Mouse (Mus musculus): ENCODE results near the gene Usp3.

The Usp3 gene

DNA sequence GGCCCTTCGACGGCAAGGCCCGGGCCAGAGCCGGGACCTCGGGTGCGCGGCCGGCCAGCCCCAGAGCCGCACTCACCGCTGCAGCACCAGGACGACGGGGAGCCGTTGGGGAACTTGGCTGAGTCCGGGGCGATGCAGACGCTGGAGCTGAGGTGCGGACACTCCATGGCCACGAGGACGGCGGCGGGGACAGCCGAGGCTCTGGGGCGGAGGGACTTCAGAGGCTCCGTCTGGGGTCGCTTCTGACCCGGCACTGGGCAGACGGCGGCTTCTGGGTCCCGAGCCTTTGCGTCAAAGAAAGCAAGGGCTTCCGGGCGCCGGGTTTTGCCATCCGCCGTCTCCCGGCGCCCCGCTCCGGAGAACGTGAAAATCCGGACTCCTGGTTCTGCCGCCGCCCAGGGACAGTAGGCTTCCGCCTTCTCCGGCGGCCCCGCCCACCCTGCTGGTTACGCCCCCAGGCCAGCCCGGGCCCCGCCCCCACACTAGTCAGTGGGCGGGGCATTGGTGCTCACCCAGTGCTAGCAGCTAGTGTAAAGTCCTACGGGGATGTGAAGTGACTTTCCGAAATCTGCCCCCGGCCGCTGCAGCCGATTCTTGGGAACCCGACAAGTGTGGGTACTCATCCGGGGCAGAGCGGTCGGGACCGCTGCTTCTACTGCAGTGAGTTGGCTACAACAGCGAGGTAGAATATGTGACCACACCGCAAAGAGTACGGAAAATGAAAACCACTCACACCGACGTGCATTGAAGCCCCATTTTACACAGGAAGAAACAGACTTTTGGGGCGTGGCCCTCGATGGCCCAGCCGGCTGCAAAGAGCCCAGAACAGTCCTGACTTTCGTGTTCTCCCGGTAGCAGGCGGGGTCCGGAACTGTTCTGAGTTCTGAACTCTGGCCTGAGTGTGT, at the start of gene Usp3:
Usp3 (minus strand) TSS at position 435 of the 905 bp plus-strand sequence.
- in situ Hi-C loops (cut with MboI, MseI) = no loop called here

DNA sequence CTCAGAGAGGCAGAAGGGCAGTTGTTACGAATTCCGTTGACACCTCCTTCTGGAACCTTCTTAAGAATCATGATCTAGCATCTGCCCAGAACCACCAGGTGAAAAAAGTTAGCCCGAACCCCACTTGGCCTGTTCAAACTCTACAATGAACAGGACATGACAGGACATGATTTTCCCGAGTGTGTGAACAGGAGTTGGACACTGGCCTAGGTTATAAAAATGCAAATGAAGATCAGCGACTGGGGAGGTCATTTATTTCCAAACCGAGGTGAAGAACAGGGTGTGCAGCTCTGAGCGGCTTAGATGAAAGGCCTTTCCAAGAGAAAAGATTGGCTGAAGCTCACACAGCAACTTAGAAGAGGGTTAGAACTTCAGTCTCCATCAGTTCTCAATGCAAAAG, 47.5 kb upstream of the Usp3 start:
- in situ Hi-C loops (cut with MboI, MseI) = no loop called here

DNA sequence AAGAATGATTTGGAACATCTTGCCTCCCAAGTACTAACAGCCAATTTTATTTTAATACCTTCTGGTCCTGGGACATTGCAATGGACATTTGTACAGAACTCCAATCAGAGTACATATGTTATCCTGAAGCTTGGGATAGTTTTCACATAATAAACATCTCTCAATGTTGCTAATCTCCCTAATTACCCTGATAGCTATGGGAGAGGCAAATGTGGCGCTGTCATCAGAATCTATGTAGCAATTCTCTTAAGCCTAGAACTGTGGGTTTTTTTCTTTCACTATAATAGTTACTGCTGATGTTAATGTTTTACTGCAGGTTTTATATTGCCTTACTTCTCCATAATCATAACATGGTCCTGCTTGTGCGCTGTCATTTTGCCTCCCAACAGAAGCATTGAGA, 46.7 kb upstream of the Usp3 start:
- in situ Hi-C loops (cut with MboI, MseI) = no loop called here

DNA sequence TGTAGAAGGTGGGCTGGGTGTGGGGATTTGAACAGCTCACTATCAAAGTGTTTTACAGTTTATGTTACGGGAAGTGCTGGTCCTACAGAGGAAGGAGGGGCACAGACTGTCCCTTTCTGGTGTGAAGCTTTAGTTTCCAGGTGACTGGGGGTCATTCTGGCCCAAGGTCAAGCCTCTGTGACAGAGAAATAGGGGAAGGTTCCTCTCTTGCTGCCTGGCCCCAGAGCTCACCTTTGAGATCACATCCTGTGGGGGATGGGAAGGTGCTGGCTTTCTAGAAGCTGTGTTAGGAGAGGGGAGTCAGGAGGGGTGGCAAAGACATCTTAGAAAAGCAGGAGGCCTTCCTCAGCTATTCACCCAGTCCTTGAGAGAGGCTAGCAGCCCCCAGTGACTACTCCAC, 39.5 kb upstream of the Usp3 start:
- in situ Hi-C loops (cut with MboI, MseI) = no loop called here

DNA sequence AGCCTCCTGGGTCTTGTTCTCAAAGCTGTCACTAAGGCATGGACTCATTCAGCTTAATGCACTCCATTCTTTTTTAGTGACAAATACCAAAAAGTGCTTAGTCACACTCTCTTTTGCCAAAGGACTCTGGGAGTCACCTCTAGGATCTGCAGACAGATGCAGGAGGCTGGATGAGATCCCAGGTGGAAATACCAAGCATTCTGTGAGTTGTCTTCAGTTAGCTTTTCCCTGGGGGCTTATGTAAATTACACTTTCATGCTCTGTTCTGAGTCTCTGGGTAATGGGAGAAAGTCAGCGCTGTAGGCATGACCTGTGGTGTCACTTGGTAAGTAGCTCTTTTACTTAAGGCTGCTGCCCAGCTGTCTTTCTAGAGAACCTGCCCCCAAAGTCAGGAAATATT, 38.0 kb upstream of the Usp3 start:
- in situ Hi-C loops (cut with MboI, MseI) = no loop called here

DNA sequence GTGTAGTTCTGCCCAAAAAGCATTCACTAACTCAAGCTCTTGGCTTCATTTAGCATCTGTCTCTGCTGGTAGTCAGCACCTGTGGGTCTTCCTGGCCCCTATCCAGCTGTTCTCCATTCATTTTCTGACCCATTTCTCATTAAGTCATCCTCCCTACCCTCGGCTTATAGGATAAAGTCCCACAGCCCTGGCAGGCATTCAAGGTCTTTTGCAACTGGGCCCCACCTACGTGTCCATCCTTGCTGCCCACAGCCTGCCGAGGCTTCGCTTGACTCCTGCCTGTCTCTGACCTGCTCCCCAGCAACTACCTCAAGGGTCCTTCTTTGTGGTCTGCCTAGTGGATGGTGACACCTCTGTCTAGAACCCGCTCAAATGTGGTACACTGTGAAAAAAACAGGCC, 33.7 kb upstream of the Usp3 start:
- in situ Hi-C loops (cut with MboI, MseI) = no loop called here

DNA sequence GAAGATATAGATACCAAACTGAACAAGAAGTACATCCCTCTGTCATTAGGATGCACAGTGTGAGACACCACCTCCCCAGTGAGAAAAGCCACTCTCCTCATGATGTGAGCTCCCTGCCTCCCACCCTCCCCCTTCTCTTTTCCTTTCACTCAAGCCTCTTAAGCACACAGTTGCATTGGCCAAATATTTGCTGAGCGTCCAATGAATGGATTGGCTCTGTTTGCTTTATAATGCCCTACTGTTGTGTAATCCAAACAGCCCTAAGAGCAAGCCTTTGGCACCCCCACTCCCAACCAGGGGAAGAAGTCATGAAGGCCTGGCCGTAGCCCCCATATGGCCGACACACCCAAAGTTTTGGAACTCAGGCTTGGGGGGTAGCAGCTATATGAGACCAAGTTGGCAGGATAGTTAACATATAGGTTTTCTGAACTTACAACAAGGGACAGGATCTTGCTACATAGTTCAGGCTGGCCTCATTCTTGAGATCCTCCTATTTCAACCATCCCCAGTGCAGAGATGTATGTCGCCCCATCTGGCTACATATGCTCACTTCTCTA, 33.1 kb upstream of the Usp3 start:
- in situ Hi-C loops (cut with MboI, MseI) = no loop called here

DNA sequence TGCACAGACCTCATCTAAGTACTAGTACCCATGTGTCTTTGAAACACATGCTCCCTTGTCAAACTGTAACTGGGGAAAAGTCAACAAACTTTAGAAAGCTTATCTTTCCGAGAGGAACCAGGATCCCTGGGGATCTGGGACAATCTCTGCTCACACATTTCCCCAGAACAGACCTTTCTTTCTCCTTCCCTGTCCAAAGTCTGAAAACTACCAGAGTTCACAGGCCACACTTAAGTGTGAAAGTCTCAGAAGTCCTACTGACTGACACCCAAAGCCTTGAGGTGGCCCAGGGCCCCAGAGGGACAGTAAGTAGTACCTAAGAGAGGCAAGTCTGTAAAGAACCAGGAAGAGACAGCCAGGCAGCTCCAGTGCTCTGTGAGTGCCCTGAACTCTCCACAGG, 31.9 kb upstream of the Usp3 start:
- in situ Hi-C loops (cut with MboI, MseI) = no loop called here

DNA sequence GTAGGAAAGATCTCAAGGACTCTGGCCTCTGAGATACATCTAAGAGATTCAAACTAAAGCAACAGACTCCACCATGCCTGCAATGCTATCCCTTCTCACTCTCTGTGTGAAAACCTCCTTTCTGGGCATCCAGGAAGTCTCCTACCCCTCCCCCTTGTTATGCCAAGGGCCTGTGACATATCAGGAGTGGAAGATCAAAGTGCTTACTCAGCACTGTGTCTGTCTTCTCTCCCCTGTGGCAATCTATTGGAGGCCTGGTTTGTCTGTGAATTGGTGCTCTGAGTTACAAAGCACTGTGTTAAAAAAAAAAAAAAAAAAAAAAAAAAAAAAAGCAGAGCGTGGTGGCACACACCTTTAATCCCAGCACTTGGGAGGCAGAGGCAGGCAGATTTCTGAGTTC, 30.7 kb upstream of the Usp3 start:
- in situ Hi-C loops (cut with MboI, MseI) = no loop called here

DNA sequence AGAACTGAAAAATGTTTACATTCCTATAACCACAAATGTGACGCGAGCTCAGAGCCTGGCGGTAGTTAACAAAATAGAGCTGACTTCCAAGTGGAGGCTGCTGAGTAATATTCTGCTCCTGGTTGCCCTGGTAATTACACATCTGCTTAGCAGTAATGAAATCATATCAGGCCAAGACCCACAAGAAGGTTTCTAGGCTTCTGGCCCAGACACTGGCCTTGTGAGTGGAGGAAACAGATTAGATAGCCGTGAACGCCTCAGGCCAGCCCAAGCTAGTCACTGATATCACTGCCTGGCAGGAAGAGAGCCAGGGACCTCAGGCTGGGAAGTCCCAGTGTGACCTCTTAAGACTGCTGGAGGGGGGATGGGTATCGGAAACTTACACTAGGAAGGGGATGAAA, 27.6 kb upstream of the Usp3 start:
- in situ Hi-C loops (cut with MboI, MseI) = no loop called here

DNA sequence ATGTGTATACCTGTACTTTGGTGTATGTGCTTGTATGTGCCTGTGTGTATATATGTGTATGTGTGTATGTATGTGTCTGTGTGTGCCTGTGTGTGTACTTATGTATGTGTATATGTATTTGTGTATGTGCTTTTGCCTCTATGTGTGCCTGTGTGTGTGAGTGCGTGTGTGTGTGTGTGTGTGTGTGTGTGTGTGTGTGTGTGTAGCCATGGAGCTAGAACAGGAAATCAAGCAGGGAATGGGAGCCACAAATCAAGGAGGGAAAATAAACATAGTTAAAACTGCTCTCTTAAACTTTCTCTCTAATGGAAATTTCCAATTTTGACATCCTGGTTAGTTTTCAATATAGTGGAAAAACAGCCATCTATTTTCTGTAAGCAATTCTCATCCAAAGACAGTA, 27.1 kb upstream of the Usp3 start:
- in situ Hi-C loops (cut with MboI, MseI) = no loop called here

DNA sequence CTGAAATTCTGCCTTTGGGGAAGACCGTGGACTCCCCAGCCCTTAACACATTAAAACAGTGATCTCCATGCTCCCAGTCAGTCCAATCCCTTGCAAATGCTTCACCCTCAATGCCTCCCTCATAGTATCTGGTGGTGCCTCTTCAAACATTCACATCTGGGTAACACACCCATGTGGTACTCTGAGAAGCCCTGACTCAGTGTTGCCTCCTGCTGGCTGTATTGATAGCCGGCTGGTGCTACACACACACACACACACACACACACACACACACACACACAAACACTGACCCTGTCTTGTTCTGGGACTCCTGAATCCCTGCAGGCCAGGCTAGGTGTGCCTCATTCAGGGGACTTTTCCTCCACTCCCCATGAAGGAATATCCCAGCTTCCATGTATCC, 24.9 kb upstream of the Usp3 start:
- in situ Hi-C loops (cut with MboI, MseI) = no loop called here

DNA sequence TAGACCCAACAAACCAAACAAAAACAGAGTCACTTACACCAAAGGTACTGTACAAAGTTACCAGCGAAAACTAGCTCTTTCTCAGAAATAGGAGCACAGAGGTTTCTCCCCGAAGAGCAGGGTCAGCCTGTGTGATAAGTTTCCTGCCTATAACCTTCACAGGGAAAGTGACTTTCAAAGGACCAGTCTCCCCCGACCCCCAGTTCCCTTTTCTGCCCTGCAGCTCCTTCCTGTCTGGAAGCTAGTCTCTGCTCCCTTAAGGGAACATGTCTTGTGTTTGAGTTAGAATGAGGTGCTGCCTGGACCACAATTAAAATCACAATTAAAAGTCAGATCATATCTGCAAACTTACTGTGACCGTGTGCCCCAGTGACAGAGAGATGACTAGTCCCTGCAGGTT, 23.9 kb upstream of the Usp3 start:
- in situ Hi-C loops (cut with MboI, MseI) = no loop called here

DNA sequence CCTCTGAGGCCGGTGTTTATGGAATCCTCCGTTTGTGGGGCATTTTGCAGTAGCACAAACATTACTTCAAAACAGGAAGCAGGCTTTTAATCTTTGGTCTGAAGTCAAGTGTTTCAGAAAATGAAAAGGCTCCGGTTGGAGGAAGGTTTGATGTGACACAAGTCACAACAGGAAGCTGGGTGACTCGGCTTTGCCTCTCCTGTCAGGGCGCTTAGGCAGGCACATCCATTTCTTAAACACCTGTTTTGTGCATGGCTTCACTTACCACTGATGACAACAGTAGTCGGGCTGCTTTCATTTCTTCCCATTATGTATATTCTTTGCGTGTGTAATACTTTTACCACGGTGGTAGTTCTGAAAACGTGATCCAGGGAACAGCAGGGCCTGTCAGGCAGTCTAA, 22.2 kb upstream of the Usp3 start:
- in situ Hi-C loops (cut with MboI, MseI) = no loop called here

DNA sequence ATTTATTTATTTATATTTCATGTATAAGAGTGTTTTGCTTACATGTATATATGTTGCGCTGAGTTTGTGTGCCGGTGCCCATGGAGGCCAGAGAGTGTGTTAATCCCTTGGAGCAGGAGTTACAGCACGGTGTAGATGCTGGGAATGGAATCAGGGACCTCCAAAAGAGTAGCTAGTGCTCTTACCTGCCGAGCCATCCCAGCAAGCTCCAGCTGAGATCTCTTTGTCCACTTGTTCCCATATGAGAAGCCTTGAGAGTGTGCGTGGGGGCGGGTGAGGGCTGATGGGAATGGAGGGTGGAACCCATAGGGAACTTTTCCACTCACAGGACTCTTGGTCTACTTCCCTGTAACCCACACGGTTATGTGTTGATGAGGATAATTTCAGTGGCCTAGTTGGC, 21.6 kb upstream of the Usp3 start:
- in situ Hi-C loops (cut with MboI, MseI) = loop anchor here (5.0 kb wide), 1 partner anchor 102 kb away; the partner anchor contains the start of gene Fbxl22

DNA sequence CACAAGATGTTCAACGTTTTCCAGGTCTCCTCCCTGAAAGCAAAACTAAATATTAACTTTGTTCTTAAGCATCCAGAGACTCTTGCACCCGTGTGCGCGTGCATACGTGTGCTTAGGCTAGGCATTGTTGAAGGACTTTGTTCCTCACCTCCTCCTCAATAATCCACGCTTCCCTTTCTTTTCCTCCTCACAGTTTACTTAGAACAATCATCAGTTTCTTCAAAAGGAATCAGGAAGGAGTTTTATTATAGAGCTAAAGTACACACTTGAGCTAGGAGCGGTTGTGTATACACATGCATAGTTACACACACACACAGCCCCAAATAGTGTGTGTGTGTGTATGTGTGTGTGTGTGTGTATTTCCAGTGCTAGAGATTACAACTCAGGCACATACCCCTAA, 20.7 kb upstream of the Usp3 start:
- in situ Hi-C loops (cut with MboI, MseI) = loop anchor here (5.0 kb wide), 1 partner anchor 101 kb away; the partner anchor contains the start of gene Fbxl22

DNA sequence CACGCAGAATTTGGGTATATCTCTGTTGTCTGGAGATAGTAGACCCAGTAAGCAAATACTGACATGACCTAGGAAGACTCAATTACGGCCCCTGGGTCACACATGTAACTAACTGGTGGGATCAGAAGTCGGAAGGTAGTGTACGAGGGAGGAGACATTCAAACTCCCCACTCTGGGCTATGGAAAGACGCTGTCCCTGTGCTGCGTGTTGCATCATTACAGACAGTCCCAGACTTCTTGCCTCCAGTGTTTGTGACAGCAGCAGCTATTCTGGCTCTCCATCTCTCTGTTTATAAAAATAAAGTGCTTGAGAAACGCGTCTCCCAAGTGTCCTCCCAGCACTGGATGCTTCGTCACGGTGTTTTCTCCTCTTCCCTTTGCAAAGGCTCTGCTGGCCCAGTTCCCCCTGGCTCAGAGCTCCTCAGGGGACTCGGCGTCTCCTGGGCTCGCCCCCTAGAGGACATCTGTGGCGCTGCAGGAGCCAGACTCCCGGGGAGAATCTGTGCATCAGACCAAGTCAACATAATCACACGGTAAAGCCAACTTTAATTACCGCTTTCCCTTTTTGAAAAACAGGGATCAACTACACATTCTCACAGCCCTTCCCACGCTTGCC, 18.6 kb upstream of the Usp3 start:
- in situ Hi-C loops (cut with MboI, MseI) = loop anchor here (5.0 kb wide), 1 partner anchor 99 kb away; the partner anchor contains the start of gene Fbxl22

DNA sequence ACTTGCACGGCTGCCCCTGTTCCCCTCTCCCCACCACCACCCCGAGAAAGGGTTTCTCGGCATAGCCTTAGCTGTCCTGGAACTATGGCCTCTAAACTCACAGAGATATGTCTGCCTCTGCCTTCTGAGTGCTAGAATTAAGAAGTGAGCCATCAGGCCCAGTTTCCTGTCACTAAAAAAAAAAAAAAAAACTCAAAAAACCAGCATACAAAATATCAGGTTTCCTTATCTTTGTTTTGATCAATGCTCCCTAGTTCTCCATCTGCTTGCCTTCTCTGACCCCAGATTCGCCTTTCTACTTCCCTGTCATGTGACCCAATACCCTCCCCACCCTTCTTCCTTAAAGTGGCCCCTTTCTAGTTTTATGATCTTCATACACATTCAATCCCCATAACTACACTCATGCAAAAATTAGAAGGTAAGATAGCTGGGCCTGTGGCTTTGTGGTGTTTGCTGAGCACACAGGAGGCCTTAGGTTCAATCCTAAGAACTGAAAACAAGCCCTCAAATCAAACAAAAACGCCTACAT, 15.9 kb upstream of the Usp3 start:
- in situ Hi-C loops (cut with MboI, MseI) = loop anchor here (5.0 kb wide), 1 partner anchor 37 kb away; no protein-coding TSS in a partner anchor

DNA sequence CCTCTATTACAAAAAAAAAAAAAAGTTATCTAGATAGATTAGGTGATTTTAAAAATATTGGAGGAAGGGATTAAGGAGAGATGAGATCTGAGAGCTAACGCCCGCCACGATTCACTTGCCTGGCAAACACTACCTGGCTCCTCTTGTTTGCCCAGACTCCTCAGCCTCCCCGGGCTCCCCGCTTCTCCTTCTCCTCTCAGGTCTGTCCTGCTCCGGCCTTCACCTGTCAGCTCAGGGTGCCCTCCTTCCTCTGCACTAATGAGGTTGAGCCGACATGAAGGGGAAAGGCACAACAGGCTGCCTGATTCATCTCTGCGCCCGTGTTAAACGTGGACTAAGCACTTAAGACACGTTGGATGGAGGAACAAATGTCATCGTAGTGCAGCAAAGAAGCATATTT, 13.9 kb upstream of the Usp3 start:
- in situ Hi-C loops (cut with MboI, MseI) = loop anchor here (5.0 kb wide), 1 partner anchor 35 kb away; no protein-coding TSS in a partner anchor

DNA sequence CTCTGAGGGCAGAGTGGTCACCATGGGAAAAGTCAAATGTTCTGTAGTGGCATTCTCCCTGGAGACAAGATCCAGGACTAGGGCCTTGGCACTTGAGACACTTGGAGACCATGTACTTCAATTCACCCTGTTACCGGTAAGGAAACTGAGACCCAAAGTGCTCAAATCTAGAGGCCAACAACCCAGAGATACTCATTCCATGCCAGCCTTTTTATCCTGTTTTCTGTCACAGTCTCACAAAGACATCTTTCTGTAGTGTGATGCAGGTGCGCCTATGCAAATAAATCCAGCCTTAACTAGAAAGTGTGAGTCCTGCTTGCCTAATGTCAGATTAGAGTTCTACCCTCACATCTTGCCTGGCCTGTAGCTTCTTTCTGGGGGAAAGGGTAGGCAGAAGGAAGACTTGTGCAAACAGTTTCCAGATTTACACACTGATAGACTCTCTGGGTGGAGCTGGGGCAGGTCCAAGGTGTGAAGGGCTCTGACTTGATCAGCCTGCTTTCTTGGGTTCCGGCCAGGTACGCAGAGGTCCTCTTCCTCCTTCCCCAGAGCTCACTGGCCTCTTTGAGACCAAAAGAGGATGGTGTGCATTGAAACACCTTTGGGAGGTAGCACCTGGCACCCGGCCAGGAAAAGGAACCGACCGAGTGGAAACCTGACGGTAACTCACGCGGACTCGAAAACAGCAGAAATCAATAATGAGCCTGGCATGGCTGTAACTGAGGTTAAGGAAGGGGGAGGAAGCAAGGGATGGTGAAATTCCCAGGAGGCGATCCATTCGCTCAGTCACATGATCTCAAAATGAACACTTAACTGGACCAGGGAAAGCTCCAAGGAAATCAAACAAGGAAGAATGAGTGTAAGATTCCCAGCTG, 13.2 kb upstream of the Usp3 start:
- in situ Hi-C loops (cut with MboI, MseI) = loop anchor here (5.0 kb wide), 1 partner anchor 34 kb away; no protein-coding TSS in a partner anchor

Measured in regulatory T cell (primary cell).